Mouse (Mus musculus) layer of hippocampus, adult 18-20 months (tissue): ENCODE measurements around the gene Ccdc43. TPM values are rescaled to one million over a fixed set of nuclear protein-coding genes. Genes with fewer than 3 reads are reported as not detected.
A peak's percentile ranks its signal among the peaks of the same experiment; 100 is the strongest.

Experiments
- DNase-seq, 2 experiments: peaks; one replicate each; pipeline ENCODE4 v3.0.0; 2022; ENCODE audit warnings: low spot score in 2 of 2
- microRNA-seq, 2 experiments: library from miRNA; unstranded; fragments of <30 nt; microRNA quantifications; one replicate each; pipeline ENCODE4 v1.2.0; 2021
- total RNA-seq, 2 experiments: library from RNA; stranded (reverse); gene quantifications; 2 replicates each; pipeline ENCODE4 v1.2.3; 2021

Gene Ccdc43
- total RNA-seq, 2 experiments from 2014 or later, result 30.4 to 31.9 TPM

DNA sequence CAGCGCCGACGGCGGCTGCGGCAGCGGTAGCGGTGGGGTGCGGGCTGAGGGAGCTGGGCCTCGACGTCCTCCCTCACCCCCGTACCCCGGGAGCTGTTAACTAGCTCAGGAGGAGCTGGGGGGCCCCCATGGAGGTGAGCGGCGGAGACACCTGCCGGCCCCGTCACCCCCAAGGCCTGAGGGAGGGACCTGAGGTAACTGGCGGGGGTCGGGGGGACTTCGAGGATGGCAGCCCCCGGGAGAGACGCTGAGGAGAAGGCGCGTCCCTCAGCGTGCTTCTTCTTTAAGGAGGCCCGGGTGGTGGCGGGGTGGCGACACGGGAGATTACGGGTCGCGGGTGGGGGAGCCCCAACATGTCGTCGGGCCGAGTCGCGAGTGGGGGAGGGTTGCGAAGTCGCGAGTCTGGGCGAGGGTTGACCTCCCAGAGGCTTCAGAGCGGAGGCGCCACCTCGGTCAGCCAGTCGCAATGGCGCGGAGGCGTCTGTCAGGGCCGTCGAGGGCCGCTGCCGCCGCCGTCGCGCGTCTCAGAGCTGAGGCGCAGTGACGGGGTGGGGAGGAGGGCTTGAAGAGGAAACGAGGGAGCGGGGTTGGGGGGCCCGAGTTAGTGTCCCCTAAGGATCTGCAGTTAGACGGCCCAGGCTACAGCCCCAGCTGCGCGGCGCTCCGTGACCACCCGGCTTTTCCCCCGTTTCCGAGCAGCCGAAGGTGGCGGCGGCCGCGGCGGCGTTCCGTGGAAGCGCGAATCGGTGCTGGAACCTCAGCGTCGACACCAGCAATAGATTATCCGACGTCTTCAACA is 31.7 kb downstream of the Ccdc43 start:
- no peak for DNase-seq

DNA sequence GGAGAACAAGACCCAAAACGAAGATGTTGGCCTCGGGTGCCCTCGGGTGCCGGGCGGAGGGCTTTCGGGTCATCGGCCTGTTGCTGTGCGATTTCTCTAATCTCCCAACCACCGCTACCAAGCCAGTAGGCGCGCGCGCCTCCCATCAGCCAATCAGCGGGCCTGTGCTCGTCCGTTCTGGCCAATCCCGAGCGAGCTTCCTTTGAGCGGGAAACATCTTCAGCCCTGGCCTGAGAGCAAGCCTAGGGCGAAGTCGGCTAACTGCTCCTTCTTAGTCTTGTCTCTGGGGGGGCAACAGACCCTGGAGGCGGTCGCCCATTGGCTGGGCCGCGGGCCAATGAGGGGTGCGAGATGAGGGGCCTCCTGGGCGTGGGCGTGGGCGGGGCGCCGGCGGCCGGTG is 32.4 kb downstream of the Ccdc43 start:
- no peak for DNase-seq

DNA sequence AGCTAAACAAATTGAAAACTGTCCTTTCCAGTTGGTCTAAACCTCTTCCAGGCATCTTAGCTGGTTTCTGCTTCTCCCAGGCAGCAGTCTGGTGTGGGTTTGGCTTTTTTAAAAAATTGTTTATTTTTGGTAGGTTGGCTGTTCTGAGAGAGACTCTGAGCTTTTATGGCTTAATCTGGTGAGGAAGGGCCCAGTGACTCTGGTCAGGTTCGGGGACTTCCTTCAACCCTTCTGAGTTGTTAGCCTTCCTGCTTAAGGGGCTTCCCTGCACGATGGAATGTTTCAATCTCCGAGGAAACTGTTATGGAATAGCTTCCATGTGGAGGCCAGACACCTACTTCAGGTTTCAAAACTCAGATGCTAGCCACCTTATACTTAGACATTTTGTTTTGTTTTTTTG is 34.2 kb downstream of the Ccdc43 start, which contains the start of gene Meioc:
Gene Meioc (plus strand): TSS at position 301 of the 400 bp plus-strand sequence.
- no peak for DNase-seq

DNA sequence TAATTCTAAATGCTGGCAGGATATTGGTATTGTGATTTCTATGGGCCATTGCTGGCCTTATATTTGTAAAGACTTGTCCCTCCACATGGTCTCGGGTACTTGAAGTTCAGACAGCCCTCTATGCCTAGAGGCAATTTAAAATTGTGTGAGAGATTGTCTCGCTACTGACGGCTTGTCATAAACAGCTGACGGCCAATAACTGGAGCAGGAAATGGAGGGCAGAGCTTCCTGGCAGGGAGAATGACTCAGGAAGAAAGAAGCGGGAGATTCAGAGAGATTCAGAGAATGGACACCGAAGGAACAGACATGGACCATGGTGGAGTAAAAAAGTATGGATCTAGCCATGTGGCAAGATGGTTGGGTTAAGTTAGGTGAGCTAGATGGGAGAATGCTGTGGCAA is 40.7 kb downstream of the Ccdc43 start:
- no peak for DNase-seq

DNA sequence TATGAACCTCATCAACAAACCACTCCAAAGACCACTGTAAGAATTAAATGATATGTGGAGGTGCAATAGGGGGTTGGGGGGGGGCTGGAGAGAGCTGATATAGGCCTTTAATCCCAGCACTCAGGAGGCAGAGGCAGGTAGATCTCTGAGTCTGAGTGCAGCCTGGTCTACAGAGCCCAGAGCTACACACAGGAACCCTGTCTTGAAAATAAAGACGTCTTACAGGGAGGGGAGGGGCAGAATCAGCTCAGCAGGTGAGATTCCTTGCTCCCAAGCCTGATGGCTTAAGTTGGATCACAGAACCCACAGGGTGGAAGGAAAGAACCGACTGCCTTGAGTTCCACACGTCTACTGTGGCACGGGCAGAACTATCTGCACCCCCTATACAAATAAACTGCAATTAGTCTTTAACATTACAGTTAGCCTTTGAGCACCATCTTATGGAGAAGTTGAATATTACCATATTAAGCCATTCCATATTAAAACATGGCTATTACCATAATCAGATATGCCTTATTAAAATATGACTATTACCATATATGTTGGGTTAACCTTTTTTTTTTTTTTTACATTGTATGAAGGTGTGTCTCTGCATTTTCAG is 41.2 kb downstream of the Ccdc43 start:
- DNase-seq, result no peak

DNA sequence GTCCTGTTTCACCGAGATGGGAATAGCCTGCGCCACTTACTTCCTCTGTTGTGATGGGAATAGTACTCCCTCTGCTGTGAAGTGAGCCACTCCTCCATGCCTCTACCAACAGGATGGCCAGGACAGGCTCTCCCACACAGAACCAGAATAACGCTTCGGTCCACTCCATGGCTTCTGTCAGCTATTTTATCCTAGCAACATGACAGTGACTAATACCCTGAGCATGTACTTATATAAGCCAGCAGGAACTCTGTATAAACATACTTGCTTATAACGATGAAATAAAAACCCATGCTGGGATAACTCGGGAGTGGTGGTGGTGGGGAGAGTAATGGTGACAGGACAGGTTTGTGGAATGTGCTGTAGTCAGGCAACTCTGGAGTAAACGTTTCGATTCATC is 41.7 kb downstream of the Ccdc43 start:
- no peak for DNase-seq

DNA sequence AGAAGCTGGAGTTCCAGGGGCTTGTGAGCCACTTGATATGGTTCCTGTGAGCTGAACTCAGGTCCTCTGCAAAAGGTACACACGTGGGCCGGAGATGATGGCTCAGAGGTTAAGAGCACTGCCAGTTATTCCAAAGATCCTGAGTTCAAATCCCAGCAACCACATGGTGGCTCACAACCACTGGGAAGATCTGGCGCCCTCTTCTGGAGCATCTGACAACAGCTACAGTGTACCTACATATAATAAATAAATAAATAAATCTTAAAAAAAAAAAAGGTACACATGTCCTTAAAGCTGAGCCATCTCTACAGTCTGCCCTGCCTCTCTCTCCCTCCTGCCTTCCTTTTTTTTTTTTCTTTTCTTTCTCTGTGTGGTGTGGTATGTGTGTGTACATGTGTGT is 44.7 kb downstream of the Ccdc43 start:
- no peak for DNase-seq

DNA sequence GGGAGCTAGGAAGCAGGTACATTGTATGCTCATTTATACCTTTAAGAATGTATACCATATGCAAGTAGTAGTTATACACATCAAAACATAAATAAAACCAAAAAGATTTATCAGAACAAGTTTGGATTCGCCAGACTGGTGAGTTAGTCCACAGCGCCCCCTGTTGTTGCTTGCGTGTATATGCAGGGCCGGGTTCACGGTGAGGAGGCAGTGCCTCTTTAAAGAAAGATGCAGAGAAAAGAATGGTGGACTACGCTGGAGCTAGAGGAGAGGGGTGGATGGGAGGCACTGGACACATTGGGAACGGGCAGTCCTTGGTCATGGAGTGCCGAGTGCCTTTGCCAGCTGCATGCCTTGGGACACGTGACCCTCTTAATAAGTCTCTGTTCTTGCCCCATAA is 46.2 kb downstream of the Ccdc43 start:
- DNase-seq, result peak; percentile 37 to 75

DNA sequence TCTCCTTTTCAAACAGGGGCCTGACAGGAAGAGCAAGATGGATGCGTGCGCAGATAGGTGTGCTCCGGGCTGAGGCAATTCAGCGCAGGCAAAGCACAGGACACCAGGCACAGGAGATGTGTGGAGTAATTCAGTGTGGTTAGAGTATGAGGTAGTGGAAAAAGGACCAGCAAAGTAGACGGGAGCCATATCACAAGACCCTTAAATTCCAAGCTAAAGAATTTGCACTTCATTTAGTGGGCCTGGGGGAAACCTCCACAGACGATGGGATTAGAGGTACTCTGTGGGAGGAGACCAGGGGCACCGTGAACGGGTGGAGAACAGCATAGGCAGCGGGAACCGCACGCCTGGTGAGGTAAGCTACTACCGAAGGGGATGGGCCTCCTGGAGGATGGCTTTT is 49.7 kb downstream of the Ccdc43 start:
- no peak for DNase-seq

DNA sequence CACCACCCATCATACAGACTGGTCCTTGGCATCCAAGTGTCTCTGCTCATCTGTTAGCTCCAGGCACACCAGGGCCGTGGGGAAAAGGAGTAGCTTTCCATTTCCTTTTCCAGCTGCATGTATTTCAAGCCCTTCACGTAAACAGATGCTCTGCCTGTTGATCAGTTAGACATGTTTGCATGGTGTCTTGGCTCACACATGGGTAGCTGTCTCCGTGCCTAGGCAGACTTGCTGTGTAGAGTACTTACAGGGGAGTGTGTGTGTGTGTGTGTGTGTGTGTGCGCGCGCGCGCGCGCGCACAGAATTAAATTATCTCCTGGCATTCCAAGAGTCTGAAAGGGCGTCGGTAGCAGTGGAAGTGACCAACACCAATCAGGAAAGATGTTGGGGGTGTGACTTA is 51.4 kb downstream of the Ccdc43 start:
- DNase-seq, result no peak

DNA sequence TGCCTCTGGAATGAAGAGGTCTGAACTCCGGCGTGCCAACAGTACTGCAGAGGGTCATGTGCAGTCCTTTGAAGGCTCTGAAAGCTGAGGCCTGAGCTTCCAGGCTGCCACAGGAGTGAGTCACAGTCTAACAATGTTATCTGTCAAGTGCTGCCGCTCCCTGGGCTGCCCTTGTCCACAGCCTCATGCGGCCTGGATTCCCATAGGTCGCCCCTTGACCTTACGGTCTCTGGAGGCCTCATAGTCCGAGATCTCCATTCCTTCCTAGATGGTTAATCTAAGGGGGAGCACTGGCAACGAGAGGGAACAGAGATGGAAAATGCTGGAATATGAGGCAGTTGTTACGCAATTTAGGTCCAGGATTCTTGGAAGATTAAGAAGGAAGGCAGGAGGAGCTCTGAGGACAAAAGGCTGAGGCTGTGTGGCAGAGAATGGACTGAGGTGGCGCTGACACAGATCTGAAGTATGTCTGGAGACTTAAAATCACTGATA is 53.6 kb downstream of the Ccdc43 start:
- no peak for DNase-seq

DNA sequence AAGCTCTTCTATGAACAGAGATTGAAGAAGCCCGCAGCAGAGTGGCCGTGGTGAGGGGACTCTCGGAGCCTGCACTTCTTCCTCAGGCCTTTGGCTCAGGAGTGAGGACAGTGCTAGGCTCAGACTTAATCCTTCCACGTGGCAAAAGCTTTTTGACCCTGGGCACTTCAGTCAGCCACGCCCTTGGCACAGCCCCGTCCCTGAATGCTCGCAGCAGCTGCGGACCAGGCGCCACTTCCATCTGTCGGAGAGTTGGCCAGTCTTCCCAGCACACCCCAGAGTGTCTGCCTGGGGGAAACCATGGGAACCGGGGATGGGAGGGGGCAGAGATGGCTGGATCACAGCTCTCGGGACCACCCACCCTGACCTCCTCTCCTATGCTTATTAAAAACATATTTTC is 60.7 kb downstream of the Ccdc43 start:
- DNase-seq, result peak in 1 of 2 experiments; percentile 16

Small RNA genes lying within 50 kb of the gene (microRNA-seq; reads per million reads assigned to microRNA genes)
- gene Gm22920, result 0 reads per million in 2 experiments

Other genes with a start within 250 kb of the Ccdc43 start
- 1 to 10 TPM; 1.2 to 3.9 TPM for gene Itga2b, start 227.7 kb downstream of the Ccdc43 start, total RNA-seq
- gene Gpatch8, start 141.4 kb downstream of the Ccdc43 start, total RNA-seq, result 10 to 100 TPM; 47.5 to 48.8 TPM
- 1 to 10 TPM; 2.5 to 3.8 TPM for gene Gm11627, start 118.3 kb downstream of the Ccdc43 start, total RNA-seq
- gene Fzd2, start 93.4 kb downstream of the Ccdc43 start, total RNA-seq, result 1 to 10 TPM; 7.3 to 7.5 TPM
- gene Meioc, start 34.1 kb downstream of the Ccdc43 start, total RNA-seq, result not detected
- gene Adam11, start 63.7 kb upstream of the Ccdc43 start, total RNA-seq, result 100 to 1,000 TPM; 166 to 185 TPM
- gene Gjc1, start 121.9 kb upstream of the Ccdc43 start, total RNA-seq, result 1 to 10 TPM; 3.0 to 3.8 TPM
- 1 to 10 TPM; 4.0 to 4.8 TPM for gene Higd1b, start 138.1 kb upstream of the Ccdc43 start, total RNA-seq
- gene Eftud2, start 183.2 kb upstream of the Ccdc43 start, total RNA-seq, result 100 to 1,000 TPM; 123 to 126 TPM
- 1 to 10 TPM; 1.5 to 2.2 TPM for gene Ccdc103, start 183.4 kb upstream of the Ccdc43 start, total RNA-seq
- under 1 TPM in 1 of 2 experiments, not detected in 1; 0.27 TPM for gene Fam187a, start 187.4 kb upstream of the Ccdc43 start, total RNA-seq
- 100 to 1,000 TPM; 441 to 481 TPM for gene Gfap, start 203.1 kb upstream of the Ccdc43 start, total RNA-seq
- gene Kif18b, start 227.3 kb upstream of the Ccdc43 start, total RNA-seq, result not detected
- gene C1ql1, start 248.9 kb upstream of the Ccdc43 start, total RNA-seq, result 10 to 100 TPM; 17.3 to 20.4 TPM